Mouse (Mus musculus): Measurements from ENCODE around the gene Gadl1.

Gene Gadl1

DNA sequence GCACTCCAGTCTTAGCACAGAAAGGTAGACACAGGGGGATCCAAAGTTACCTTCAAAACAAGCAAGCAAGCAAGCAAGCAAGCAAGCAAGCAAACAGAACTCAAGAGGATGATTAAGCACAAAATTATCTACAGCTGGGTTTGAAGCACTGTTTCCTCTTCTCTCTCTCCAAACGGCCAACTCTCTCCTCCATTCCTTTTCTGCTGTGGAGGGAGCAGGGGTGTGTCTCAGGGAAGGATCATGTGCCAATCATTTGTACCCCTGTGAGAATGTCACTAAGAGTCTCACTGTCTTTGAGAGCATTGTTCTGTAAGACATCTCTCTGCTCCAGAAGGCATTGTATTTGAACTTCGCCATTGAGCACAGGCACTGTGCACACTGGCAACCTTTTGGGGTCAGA lies 27.1 kb downstream of the Gadl1 start:
- no peak for DNase-seq (ENCODE audit: low read depth)

- peak; percentile 5 for DNase-seq (ENCODE audit: low read depth)
Observed at GRCm38 (mm10) chr9:115937915-115938314, 28.7 kb downstream of the Gadl1 start.

GRCm38 (mm10) chr9:115939420-115939819 lies 30.2 kb downstream of the Gadl1 start:
- DNase-seq (ENCODE audit: low read depth) = no peak

GRCm38 (mm10) chr9:115941171-115941570 lies 31.9 kb downstream of the Gadl1 start:
- DNase-seq (ENCODE audit: low read depth) = no peak

GRCm38 (mm10) chr9:115942486-115942885 lies 33.2 kb downstream of the Gadl1 start:
- DNase-seq (ENCODE audit: low read depth) = no peak

GRCm38 (mm10) chr9:115942989-115943388 lies 33.7 kb downstream of the Gadl1 start:
- no peak for DNase-seq (ENCODE audit: low read depth)

- no peak for DNase-seq (ENCODE audit: low read depth)
Observed at GRCm38 (mm10) chr9:115943577-115944320, 34.5 kb downstream of the Gadl1 start.

- DNase-seq (ENCODE audit: low read depth) = no peak
Observed at GRCm38 (mm10) chr9:115965056-115965455, 55.8 kb downstream of the Gadl1 start.

DNA sequence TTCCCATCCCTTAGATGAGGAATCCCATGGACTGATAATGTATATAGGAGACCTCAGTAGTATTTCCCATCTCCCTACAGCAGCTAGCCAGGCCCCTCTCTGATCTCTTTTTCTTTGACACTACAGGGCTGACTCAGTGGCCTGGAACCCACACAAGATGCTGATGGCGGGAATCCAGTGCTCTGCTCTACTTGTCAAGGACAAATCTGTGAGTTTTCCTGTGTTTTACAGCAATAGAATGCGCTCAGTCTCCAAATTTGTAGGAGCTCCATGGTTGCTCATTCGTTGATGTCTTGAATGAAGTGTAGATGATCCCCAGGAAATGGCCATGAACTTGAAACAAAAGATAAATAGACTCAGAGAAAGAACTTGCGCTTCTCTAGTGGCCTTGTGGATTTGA lies 56.9 kb downstream of the Gadl1 start:
- DNase-seq (ENCODE audit: low read depth) = no peak

DNA sequence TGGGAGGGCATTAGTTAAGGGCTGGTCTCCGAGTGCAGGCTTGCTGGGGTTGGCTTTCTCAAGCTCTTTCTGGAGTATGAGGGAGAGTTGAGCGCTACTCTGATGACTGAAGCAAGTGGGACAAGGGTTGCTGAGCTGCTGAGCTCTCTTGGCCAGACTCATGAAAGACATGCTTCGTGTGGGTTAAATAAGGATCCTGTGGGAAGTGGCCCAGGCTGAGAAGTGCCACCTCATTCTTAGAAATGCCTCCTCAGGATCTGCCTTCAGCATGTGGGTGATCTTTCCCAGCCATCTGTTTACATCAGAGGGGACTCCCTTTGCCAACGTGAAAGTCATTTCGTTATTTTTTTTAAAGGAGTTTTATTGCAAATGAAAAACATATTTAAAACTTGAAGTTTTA lies 57.5 kb downstream of the Gadl1 start:
- no peak for DNase-seq (ENCODE audit: low read depth)

GRCm38 (mm10) chr9:115967638-115968037 lies 58.4 kb downstream of the Gadl1 start:
- no peak for DNase-seq (ENCODE audit: low read depth)

- DNase-seq (ENCODE audit: low read depth) = no peak
Observed at GRCm38 (mm10) chr9:115976901-115977300, 67.6 kb downstream of the Gadl1 start.

GRCm38 (mm10) chr9:115977598-115978240 lies 68.5 kb downstream of the Gadl1 start:
- no peak for DNase-seq (ENCODE audit: low read depth)

DNA sequence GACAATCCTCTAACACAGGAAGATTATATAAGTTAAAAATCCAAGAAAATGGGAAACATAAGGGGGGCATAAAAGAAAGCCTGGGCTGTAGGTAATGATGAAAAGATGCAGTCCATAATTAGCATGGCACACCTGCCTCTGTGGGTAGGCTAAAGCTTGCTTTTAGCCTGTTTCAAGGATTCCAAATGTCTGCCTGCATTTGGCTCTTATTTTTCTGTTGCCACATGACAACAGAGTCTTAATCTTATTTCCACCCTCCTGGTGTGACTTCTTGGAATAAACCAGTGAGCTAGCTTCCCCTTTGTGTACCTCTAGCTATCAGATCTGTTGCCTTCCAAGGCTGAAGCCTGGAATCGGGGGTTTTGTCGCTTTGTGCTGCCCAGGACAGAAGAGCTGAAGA lies 69.2 kb downstream of the Gadl1 start:
- no peak for DNase-seq (ENCODE audit: low read depth)

DNA sequence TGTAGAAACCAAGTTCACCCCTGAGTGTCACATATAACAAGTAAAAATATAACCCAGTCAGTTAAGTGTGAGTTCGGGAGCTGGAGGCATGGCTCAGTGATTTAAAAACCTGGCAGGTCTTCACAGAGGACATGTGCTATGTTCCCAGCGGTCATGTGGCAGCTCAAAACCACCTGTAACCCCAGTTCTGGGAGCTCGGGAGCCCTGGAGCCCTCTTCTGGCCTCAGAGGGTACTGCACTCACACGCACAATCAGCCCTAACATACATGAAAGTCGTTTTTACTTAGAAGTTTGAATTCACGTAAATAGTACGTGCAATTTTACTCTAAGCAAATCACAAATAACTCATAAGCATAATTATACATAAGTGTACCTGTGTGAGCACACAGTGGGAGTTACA lies 81.4 kb downstream of the Gadl1 start:
- peak; percentile 34 for DNase-seq (ENCODE audit: low read depth)

DNA sequence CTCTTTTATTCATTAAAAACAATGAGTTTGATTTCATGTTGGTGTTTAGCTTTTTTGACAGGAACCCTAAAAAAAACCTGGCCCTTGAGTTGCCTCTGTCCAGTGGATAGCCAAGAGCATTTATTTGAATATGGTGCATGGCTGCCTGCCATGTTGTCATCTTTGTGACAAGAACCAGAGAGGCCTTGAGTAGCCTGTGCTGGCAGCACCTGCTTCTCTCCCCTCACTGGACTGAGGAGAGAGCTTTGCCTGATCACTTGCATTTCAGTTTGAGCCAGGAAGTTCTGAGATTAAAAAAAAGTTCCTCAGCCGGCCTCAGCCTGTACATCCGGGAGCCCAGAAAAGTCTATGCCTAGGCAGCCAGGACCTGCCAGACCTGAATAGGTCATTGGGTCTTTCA lies 85.5 kb downstream of the Gadl1 start:
- no peak for DNase-seq (ENCODE audit: low read depth)

GRCm38 (mm10) chr9:115995856-115996560 lies 86.8 kb downstream of the Gadl1 start:
- no peak for DNase-seq (ENCODE audit: low read depth)

- no peak for DNase-seq (ENCODE audit: low read depth)
Observed at GRCm38 (mm10) chr9:115998383-115998782, 89.1 kb downstream of the Gadl1 start.

GRCm38 (mm10) chr9:115999361-115999990 lies 90.2 kb downstream of the Gadl1 start:
- DNase-seq (ENCODE audit: low read depth) = peak; percentile 68

DNA sequence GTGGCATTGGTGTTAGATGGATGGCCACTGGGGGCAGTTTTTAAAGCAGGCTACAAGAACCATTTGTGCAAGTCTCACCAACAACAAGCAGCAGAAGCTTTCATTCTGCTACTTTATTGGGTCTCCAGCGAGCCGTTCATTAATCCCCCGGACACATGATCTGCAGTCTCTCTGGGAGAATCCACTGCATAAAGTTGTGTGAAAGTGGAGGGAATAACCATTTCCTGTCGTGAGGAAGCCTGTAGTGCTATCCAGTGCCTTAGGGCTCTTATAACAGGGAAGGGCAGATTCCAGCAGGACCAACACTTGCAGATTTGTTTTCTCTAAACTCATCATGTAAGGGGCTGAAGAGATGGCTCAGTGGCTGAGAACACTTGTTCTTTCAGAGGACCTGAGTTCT lies 104.7 kb downstream of the Gadl1 start:
- no peak for DNase-seq (ENCODE audit: low read depth)

- no peak for DNase-seq (ENCODE audit: low read depth)
Observed at GRCm38 (mm10) chr9:116016221-116016620, 107.0 kb downstream of the Gadl1 start.

DNA sequence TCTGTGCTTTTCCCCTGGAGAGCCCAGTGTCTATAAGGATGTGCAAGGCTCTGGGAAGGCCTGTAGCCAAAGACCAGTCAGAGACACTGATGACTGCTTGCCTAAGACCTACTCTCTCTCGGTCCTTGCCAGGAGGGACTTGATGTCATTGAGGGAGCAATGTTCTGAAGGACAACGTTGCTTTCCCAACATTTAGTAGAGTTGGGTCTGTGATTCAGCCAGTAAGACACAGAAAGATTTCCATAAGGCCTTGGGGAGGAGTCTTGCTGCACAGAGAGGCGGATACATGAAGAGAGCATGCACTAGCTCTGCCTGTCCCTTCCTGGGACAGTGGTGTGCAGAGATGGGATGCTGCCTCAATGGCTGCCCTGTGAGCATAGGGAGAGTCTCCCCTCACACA lies 107.8 kb downstream of the Gadl1 start:
- no peak for DNase-seq (ENCODE audit: low read depth)

GRCm38 (mm10) chr9:116018586-116018985 lies 109.3 kb downstream of the Gadl1 start:
- DNase-seq (ENCODE audit: low read depth) = no peak

All from induced T-regulatory cell, adult 2 months (primary cell).